Mouse (Mus musculus): ENCODE data around the gene Cpz. TPM values are rescaled to one million over a fixed set of nuclear protein-coding genes. Genes with fewer than 3 reads are reported as not detected.

Cpz gene
- polyA plus RNA-seq, 2 experiments, result 0.89 to 1.0 TPM

GRCm38 (mm10) chr5:35493770-35494169 is 31.7 kb downstream of the Cpz start:
- TF ChIP-seq EP300 (IDR thresholded peaks at IDR 0.05; ENCODE audit: low read depth) (no peak), CTCF (IDR thresholded peaks at IDR 0.05; ENCODE audit: low read depth) (no peak)
- DNase-seq (ENCODE audit: low read depth in 3 of 3, low spot score in 3 of 3) (no peak), ATAC-seq (ENCODE audit: insufficient read depth) (no peak)

GRCm38 (mm10) chr5:35479521-35479920 is 46.0 kb downstream of the Cpz start:
- no peak for DNase-seq (ENCODE audit: low read depth in 3 of 3, low spot score in 3 of 3)
- H3K4me1 ChIP-seq (replicated peaks; ENCODE audit: control insufficient read depth in 2 of 2, insufficient read depth in 2 of 2, low read length in 1 of 2), result no peaks in the 10 kb centered on the region
- no peak for TF ChIP-seq CTCF (IDR thresholded peaks at IDR 0.05; ENCODE audit: low read depth)
- TF ChIP-seq EP300 (IDR thresholded peaks at IDR 0.05; ENCODE audit: low read depth), result no peak
- H3K27me3 ChIP-seq (ENCODE audit: control insufficient read depth, insufficient read depth, low read length), result no peaks in the 10 kb centered on the region
- H3K27ac ChIP-seq, result no peak overlapping the region
- no peak for ATAC-seq (ENCODE audit: insufficient read depth)
- no peak overlapping the region for H3K9ac ChIP-seq (replicated peaks)
- no peak overlapping the region for H3K4me3 ChIP-seq (ENCODE audit: insufficient read depth in 1 of 2, low read depth in 2 of 2, low read length in 2 of 2)
- H3K4me2 ChIP-seq (ENCODE audit: low read depth), result no peak overlapping the region
- 28% methylated on average over 4 of the region's 4 CpGs for WGBS (ENCODE audit: insufficient replicate concordance)
- no peaks in the 10 kb centered on the region for H3K36me3 ChIP-seq (replicated peaks; ENCODE audit: control insufficient read depth, insufficient read depth, low read depth)
- no peaks in the 10 kb centered on the region for H3K9me3 ChIP-seq (ENCODE audit: control insufficient read depth, low read length)

More at GRCm38 (mm10) chr5:35493770-35494169, 31.7 kb downstream of the Cpz start:
- no peaks in the 10 kb centered on the region for H3K9me3 ChIP-seq (ENCODE audit: control insufficient read depth, low read length)
- H3K4me2 ChIP-seq (ENCODE audit: low read depth), result no peak overlapping the region
- no peaks in the 10 kb centered on the region for H3K36me3 ChIP-seq (replicated peaks; ENCODE audit: control insufficient read depth, insufficient read depth, low read depth)
- no peaks in the 10 kb centered on the region for H3K4me1 ChIP-seq (replicated peaks; ENCODE audit: control insufficient read depth in 2 of 2, insufficient read depth in 2 of 2, low read length in 1 of 2)
- WGBS (ENCODE audit: insufficient replicate concordance), result 59% methylated on average over 12 of the region's 12 CpGs
- no peak overlapping the region for H3K27ac ChIP-seq
- H3K9ac ChIP-seq (replicated peaks), result no peak overlapping the region
- no peak overlapping the region for H3K4me3 ChIP-seq (ENCODE audit: insufficient read depth in 1 of 2, low read depth in 2 of 2, low read length in 2 of 2)
- no peaks in the 10 kb centered on the region for H3K27me3 ChIP-seq (ENCODE audit: control insufficient read depth, insufficient read depth, low read length)

GRCm38 (mm10) chr5:35475236-35475635 is 50.3 kb downstream of the Cpz start:
- no peak overlapping the region for H3K4me3 ChIP-seq (ENCODE audit: insufficient read depth in 1 of 2, low read depth in 2 of 2, low read length in 2 of 2)
- no peaks in the 10 kb centered on the region for H3K9me3 ChIP-seq (ENCODE audit: control insufficient read depth, low read length)
- H3K4me1 ChIP-seq (replicated peaks; ENCODE audit: control insufficient read depth in 2 of 2, insufficient read depth in 2 of 2, low read length in 1 of 2), result no peaks in the 10 kb centered on the region
- H3K36me3 ChIP-seq (replicated peaks; ENCODE audit: control insufficient read depth, insufficient read depth, low read depth), result no peaks in the 10 kb centered on the region
- TF ChIP-seq CTCF (IDR thresholded peaks at IDR 0.05; ENCODE audit: low read depth) (peak; percentile 70), EP300 (IDR thresholded peaks at IDR 0.05; ENCODE audit: low read depth) (no peak)
- no peak overlapping the region for H3K27ac ChIP-seq
- no peaks in the 10 kb centered on the region for H3K27me3 ChIP-seq (ENCODE audit: control insufficient read depth, insufficient read depth, low read length)
- ATAC-seq (ENCODE audit: insufficient read depth) (no peak), DNase-seq (ENCODE audit: low read depth in 3 of 3, low spot score in 3 of 3) (no peak)
- WGBS (ENCODE audit: insufficient replicate concordance), result 39% methylated on average over 6 of the region's 6 CpGs
- no peak overlapping the region for H3K9ac ChIP-seq (replicated peaks)
- no peak overlapping the region for H3K4me2 ChIP-seq (ENCODE audit: low read depth)

- H3K36me3 ChIP-seq (replicated peaks; ENCODE audit: control insufficient read depth, insufficient read depth, low read depth), result no peaks in the 10 kb centered on the region
- ATAC-seq (ENCODE audit: insufficient read depth), result no peak
These were observed 54.5 kb downstream of the Cpz start for GRCm38 (mm10) chr5:35470885-35471528.

GRCm38 (mm10) chr5:35465966-35466635 is 59.4 kb downstream of the Cpz start:
- DNase-seq (ENCODE audit: low read depth in 3 of 3, low spot score in 3 of 3), result no peak
- Histone ChIP-seq H3K4me2 (ENCODE audit: low read depth) (no peak overlapping the region), H3K27me3 (ENCODE audit: control insufficient read depth, insufficient read depth, low read length) (no peaks in the 10 kb centered on the region), H3K27ac (no peak overlapping the region), H3K4me1 (replicated peaks; ENCODE audit: control insufficient read depth in 2 of 2, insufficient read depth in 2 of 2, low read length in 1 of 2) (no peaks in the 10 kb centered on the region), H3K36me3 (replicated peaks; ENCODE audit: control insufficient read depth, insufficient read depth, low read depth) (no peaks in the 10 kb centered on the region), H3K9ac (replicated peaks) (no peak overlapping the region), H3K9me3 (ENCODE audit: control insufficient read depth, low read length) (no peaks in the 10 kb centered on the region), H3K4me3 (ENCODE audit: insufficient read depth in 1 of 2, low read depth in 2 of 2, low read length in 2 of 2) (no peak overlapping the region)
- no peak for ATAC-seq (ENCODE audit: insufficient read depth)
- 42% methylated on average over 21 of the region's 21 CpGs for WGBS (ENCODE audit: insufficient replicate concordance)
- TF ChIP-seq EP300 (IDR thresholded peaks at IDR 0.05; ENCODE audit: low read depth) (no peak), CTCF (IDR thresholded peaks at IDR 0.05; ENCODE audit: low read depth) (no peak)

More at GRCm38 (mm10) chr5:35470885-35471528, 54.5 kb downstream of the Cpz start:
- TF ChIP-seq EP300 (IDR thresholded peaks at IDR 0.05; ENCODE audit: low read depth), result no peak
- TF ChIP-seq CTCF (IDR thresholded peaks at IDR 0.05; ENCODE audit: low read depth), result no peak
- Histone ChIP-seq H3K27ac (no peak overlapping the region), H3K9ac (replicated peaks) (no peak overlapping the region), H3K9me3 (ENCODE audit: control insufficient read depth, low read length) (no peaks in the 10 kb centered on the region), H3K4me1 (replicated peaks; ENCODE audit: control insufficient read depth in 2 of 2, insufficient read depth in 2 of 2, low read length in 1 of 2) (no peaks in the 10 kb centered on the region), H3K4me2 (ENCODE audit: low read depth) (no peak overlapping the region), H3K4me3 (ENCODE audit: insufficient read depth in 1 of 2, low read depth in 2 of 2, low read length in 2 of 2) (no peak overlapping the region), H3K27me3 (ENCODE audit: control insufficient read depth, insufficient read depth, low read length) (no peaks in the 10 kb centered on the region)
- DNase-seq (ENCODE audit: low read depth in 3 of 3, low spot score in 3 of 3), result no peak
- 17% methylated on average over 7 of the region's 7 CpGs for WGBS (ENCODE audit: insufficient replicate concordance)

Data from liver, embryonic 14.5 days (tissue).